In the genomic region with DNA sequence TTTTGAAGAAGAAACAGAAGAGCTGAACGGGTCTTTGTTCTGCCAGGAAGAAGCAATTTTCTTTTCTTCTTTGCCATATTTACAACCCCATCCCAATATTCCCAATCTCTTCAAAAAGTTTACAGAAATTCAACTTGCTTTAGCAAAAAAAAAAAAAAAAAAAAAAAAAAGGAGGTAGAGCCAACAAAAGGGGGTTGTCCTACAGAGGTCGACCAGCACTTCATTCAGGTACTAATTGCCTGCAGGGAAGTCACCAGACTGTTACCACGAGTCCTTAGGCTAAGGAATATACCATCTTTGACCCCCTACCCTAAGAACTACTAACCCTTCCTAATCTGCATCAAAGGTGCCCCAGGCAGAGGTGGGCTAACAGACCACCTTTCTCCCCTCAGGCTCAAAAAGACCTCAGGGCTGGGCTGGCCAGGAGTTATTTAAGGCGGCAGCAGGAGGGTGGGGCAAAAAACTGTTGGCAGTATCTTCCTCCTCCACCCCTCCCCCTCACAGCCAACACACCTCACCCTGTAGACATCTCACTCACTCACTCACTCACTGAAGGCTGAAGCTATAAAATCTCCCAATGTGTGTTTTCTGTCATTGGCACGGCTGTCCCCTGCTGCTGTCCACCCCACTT, we compare ENCODE assay signal across 8 mouse cellular contexts. TPM values are rescaled to one million over a fixed set of nuclear protein-coding genes. Genes with fewer than 3 reads are reported as not detected.
A peak's percentile ranks its signal among the peaks of the same experiment; 100 is the strongest.
DNase-seq lines count a peak whose midpoint lies in the region; ATAC-seq lines count a peak whose summit lies in the region.

No protein-coding gene starts in this region.

- no peaks in the 10 kb centered on the region for H3K27me3 ChIP-seq in embryonic facial prominence, embryonic 15.5 days
- no peaks in the 10 kb centered on the region for H3K27me3 ChIP-seq in hindbrain, embryonic 15.5 days
- H3K27me3 ChIP-seq in midbrain, embryonic 10.5 days (ENCODE audit: low read depth, poor library complexity, severe bottlenecking): no peaks in the 10 kb centered on the region

- no peak for ATAC-seq in embryonic facial prominence, embryonic 15.5 days (ENCODE audit: insufficient number of reproducible peaks, low FRiP score, low TSS enrichment, low read depth)
- no peak for ATAC-seq in hindbrain, embryonic 15.5 days (ENCODE audit: low FRiP score, low read depth)
- ATAC-seq in activated CD4-positive, CD25-positive, alpha-beta regulatory T cell, adult 4 months: no peak

- H3K36me3 ChIP-seq in embryonic facial prominence, embryonic 15.5 days: no peaks in the 10 kb centered on the region
- H3K36me3 ChIP-seq in hindbrain, embryonic 15.5 days: no peaks in the 10 kb centered on the region
- no peaks in the 10 kb centered on the region for H3K36me3 ChIP-seq in midbrain, embryonic 10.5 days

- peak overlapping the region; percentile 87 for H3K4me2 ChIP-seq in embryonic facial prominence, embryonic 15.5 days (replicated peaks)
- peak overlapping the region; percentile 78 for H3K4me2 ChIP-seq in hindbrain, embryonic 15.5 days

- no peaks in the 10 kb centered on the region for H3K9me3 ChIP-seq in embryonic facial prominence, embryonic 15.5 days (replicated peaks)
- H3K9me3 ChIP-seq in hindbrain, embryonic 15.5 days: no peaks in the 10 kb centered on the region
- H3K9me3 ChIP-seq in midbrain, embryonic 10.5 days (replicated peaks): no peaks in the 10 kb centered on the region

- peaks cover 13% of the 10 kb centered on the region for H3K4me1 ChIP-seq in embryonic facial prominence, embryonic 15.5 days
- peaks cover 28% of the 10 kb centered on the region for H3K4me1 ChIP-seq in hindbrain, embryonic 15.5 days (replicated peaks)
- H3K4me1 ChIP-seq in midbrain, embryonic 10.5 days: peaks cover 21% of the 10 kb centered on the region

- H3K4me3 ChIP-seq in embryonic facial prominence, embryonic 15.5 days (replicated peaks): peak overlapping the region; percentile 84
- H3K4me3 ChIP-seq in hindbrain, embryonic 15.5 days: peak overlapping the region; percentile 77
- peak overlapping the region; percentile 85 for H3K4me3 ChIP-seq in midbrain, embryonic 10.5 days

- WGBS in embryonic facial prominence, embryonic 15.5 days: 31% methylated on average over 5 of the region's 5 CpGs
- 18% methylated on average over 5 of the region's 5 CpGs for WGBS in hindbrain, embryonic 15.5 days
- 28% methylated on average over 5 of the region's 5 CpGs for WGBS in midbrain, embryonic 10.5 days

- H3K9ac ChIP-seq in embryonic facial prominence, embryonic 15.5 days: no peak overlapping the region
- peak overlapping the region; percentile 73 for H3K9ac ChIP-seq in hindbrain, embryonic 15.5 days

- no peak overlapping the region for H3K27ac ChIP-seq in embryonic facial prominence, embryonic 15.5 days (replicated peaks)
- peak overlapping the region; percentile 90 for H3K27ac ChIP-seq in hindbrain, embryonic 15.5 days (replicated peaks)
- H3K27ac ChIP-seq in midbrain, embryonic 10.5 days (replicated peaks): no peak overlapping the region; the same call in 1 of the 2 replicates

- DNase-seq in B cell, adult 2 months: peak; percentile 11 to 19
- DNase-seq in ES-CJ7 (ENCODE audit: low read depth, low spot score): peak; percentile 71
- no peak for DNase-seq in midbrain, embryonic 10.5 days (ENCODE audit: low spot score)
- DNase-seq in embryo, embryonic 9.5 days (ENCODE audit: extremely low spot score): no peak
- DNase-seq in gastrocnemius, postnatal 10 days: no peak

RNA-seq across cellular contexts. Expression of a gene that starts 1.8 kb away (rescaled TPM):
- polyA plus RNA-seq in embryonic facial prominence, embryonic 15.5 days (2015; fragmentation: Nextera tagmentation; extraction: Ambion mirVana): 54.0 and 55.6 TPM in 2 replicates
- polyA plus RNA-seq in hindbrain, embryonic 15.5 days (2015; fragmentation: Nextera tagmentation; extraction: Ambion mirVana): 87.5 and 92.0 TPM in 2 replicates
- 47.9 and 62.2 TPM in 2 replicates for polyA plus RNA-seq in midbrain, embryonic 10.5 days (2016; fragmentation: Nextera tagmentation; extraction: Ambion mirVana)
- total RNA-seq in gastrocnemius, postnatal 10 days (2021): 10 to 100 TPM; 57.9 to 70.9 TPM
- polyA plus RNA-seq in activated CD4-positive, CD25-positive, alpha-beta regulatory T cell, adult 4 months (2017; shearing (Covaris generic)): 10 to 100 TPM; 14.0 to 15.7 TPM

Comparison
In these comparisons a context has a peak if more than half of its experiments do, and no peak if none do; other contexts are left out.
1. DNase-seq: peak in B cell, adult 2 months (2 of 2) and ES-CJ7 (single experiment); none in midbrain, embryonic 10.5 days (single experiment), embryo, embryonic 9.5 days (single experiment) and gastrocnemius, postnatal 10 days (single experiment).
2. Peak in every context shown above with its lines, with median percentiles within 50 percentile points of each other: H3K4me3 ChIP-seq.